Mouse (Mus musculus) G1E (cell line): ENCODE results near the gene Flt3l.
"Not testable (repeated sequence)": the region's sequence is repeated elsewhere in the genome, so short reads cannot be mapped to it uniquely, and the experiment has no call there.

Experiments used
- CTCF ChIP-seq: IDR thresholded peaks from 2 replicates; pipeline ENCODE4 v1.5.1; 2012; ENCODE audit warnings: low read depth, low read length, inconsistent platforms, mixed read lengths
- GATA1 ChIP-seq: IDR thresholded peaks from 2 replicates; pipeline ENCODE4 v1.6.1; 2012; ENCODE audit warnings: borderline replicate concordance, low read length, inconsistent platforms, mixed read lengths
- POLR2AphosphoS5 ChIP-seq: IDR thresholded peaks from 2 replicates; pipeline ENCODE4 v1.6.1; 2012; ENCODE audit warnings: low read depth, low read length, inconsistent platforms; ENCODE audit not compliant: insufficient replicate concordance
- TAL1 ChIP-seq: conservative IDR thresholded peaks from 2 replicates; pipeline ENCODE4 v1.6.1; 2012; ENCODE audit warnings: low read depth, low read length, inconsistent platforms, mixed read lengths

GRCm38 (mm10) chr7:45173772-45174171 lies 37.5 kb upstream of the Flt3l start:
- TF ChIP-seq CTCF, GATA1, POLR2AphosphoS5, TAL1: not testable (repeated sequence)
